Mouse (Mus musculus): Measurements from ENCODE around the gene 2210408I21Rik.

The 2210408I21Rik gene

DNA sequence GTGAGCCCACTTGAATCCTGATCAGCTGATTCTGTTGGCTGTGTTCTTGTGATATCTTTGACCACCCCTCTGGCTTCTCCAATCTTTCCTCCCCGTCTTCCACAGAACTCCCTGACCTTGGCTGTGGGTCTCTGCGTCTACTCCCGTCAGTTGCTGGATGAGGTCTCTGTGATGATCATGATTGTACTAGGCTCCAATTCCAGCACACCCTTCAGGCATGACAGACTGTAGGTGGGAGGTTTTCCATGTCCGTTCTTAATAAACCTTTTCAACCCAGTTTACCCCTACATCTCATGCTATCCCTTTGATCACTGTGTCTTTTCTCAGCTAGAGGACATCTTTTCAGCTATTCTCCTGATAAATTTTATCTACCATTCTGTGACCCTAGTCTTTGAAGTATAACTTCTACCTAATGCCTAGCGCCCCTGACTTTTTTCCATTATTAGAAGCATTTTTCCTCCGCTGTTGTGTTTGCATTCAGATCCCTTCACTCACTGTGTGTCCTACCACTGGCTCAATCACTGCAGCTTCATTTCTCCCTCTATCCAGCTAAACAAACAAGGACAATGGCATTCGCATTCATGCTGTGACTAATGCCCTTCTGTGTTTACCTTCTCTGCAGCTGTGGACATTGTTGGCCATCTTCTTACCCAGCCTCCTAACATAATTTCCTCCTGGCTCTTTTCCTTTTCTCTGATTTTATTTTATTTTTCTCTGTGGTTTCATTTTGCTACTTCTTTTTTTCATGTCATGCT, 143.5 kb downstream of the 2210408I21Rik start:
- no peak for DNase-seq (ENCODE audit: low read depth)

- DNase-seq (ENCODE audit: low read depth) = no peak
These were observed 160.2 kb downstream of the 2210408I21Rik start for GRCm38 (mm10) chr13:77295519-77295918.

DNA sequence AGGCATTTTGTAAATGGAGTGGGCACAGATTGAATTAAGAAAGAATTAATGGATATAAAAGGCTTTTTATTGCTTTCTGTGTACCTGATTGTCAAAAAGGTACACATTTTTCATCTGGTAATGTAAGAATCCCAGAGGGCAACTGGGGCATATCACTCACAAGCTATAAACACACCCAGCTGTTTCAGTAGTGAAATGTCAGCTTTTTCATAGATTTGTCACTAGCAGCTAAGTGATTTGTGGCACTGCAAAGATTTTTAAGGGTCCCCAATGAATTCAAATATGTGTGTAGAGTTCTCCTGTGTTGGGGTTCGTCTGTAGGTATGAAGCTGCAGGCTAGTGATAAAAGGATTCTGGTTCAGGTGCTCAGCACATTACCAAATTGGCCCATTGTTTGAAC, 188.8 kb downstream of the 2210408I21Rik start:
- no peak for DNase-seq (ENCODE audit: low read depth)

GRCm38 (mm10) chr13:77326174-77326959, 191.0 kb downstream of the 2210408I21Rik start:
- no peak for DNase-seq (ENCODE audit: low read depth)

DNA sequence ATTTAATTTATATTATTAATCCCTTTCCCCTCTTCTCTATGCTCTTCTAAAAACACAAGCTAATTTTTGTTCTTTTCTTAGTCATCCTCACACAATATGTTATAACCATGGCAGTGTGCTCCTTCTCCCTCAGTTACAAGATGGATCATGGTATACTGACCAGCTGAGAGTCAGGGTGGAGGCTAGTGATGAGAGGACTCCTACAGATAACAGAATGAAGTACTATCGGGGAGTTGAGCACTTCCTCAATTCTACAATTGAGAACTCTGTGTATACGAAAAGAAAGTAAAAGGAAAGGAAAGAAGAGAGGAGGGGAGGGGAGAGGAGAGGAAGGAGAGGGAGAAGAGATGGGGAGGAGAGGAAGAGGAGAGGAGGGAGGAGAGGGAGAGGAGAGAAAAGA, 206.8 kb downstream of the 2210408I21Rik start:
- DNase-seq (ENCODE audit: low read depth) = no peak

- no peak for DNase-seq (ENCODE audit: low read depth)
These were observed 250.2 kb downstream of the 2210408I21Rik start for GRCm38 (mm10) chr13:77385448-77385970.

- no peak for DNase-seq (ENCODE audit: low read depth)
These were observed 250.7 kb downstream of the 2210408I21Rik start for GRCm38 (mm10) chr13:77386001-77386400.

DNA sequence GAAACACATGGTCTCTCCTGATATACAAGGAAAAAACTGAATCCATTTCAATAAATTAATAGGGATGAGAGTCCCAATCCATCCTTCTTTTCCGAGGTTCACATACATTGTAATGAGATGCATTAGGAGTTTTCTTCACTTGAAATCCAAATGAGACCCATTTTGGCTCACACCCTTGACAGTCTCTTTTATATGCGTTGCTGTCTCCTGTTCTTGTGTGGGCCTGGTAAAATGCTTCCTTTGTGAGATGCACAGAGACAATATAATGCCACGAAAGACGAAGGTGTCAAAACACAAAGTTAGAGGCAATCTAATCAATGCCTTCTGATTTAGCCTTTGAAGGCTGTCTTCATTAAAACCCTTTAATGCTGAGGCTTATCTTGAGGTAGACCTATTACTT, 252.8 kb downstream of the 2210408I21Rik start:
- DNase-seq (ENCODE audit: low read depth) = no peak

GRCm38 (mm10) chr13:77389209-77389608, 253.9 kb downstream of the 2210408I21Rik start:
- DNase-seq (ENCODE audit: low read depth) = no peak

DNA sequence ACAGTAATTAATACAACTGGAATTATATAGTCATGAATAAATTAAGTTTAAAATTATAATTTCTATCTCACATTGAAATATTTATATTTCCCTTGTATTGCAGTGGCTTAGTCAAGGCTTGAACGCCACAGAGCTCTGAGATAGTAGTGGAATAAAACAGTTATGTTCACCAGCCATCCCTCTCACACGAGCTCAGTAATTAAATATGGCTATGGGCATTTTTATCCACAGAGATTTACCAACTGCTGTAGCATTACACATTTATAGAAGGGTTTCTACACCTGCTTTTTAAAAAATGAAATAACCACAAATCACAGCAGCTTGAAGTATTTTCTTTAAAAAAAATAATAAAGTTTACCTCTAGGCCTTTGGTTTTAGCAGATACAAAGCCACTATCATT, 261.0 kb downstream of the 2210408I21Rik start:
- DNase-seq (ENCODE audit: low read depth) = no peak

GRCm38 (mm10) chr13:77396981-77397380, 261.6 kb downstream of the 2210408I21Rik start:
- no peak for DNase-seq (ENCODE audit: low read depth)

- no peak for DNase-seq (ENCODE audit: low read depth)
These were observed 262.3 kb downstream of the 2210408I21Rik start for GRCm38 (mm10) chr13:77397646-77398045.

DNA sequence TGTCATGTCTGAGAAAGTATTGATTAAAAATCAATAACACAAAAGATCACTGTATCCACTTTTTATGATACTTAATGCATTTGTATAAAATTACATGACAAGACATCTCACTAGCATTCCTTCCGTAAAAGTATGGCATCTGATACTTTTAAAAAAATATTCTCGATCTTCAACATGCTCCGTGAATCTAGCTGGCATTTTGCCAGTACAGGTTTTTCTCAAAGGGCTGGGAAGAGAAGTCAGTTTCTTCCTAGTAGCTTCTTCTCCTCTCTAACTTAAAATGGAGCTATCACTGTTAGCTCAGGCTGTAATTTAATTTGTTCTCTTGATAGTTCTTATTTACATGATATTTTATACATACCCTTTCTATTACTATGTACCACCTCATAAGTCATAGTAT, 263.1 kb downstream of the 2210408I21Rik start:
- DNase-seq (ENCODE audit: low read depth) = no peak

DNA sequence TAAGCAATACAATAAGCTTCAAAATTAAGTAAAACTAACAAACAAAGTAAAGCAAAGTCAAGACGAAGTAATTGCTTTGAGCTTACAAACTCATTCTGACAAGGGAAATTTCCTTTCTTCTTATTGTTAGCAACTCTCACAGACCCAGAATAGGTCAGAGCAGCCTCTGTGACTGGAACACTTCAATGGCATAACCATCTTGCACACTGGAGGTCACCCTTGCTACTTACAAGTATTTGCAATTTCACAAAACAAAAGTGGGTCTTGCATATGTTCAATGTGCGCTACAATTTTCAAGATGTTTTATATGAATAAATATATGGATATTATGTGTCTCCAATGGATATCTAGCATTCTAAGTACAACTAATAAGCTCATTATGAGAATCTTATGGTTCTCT, 265.4 kb downstream of the 2210408I21Rik start:
- DNase-seq (ENCODE audit: low read depth) = no peak

DNA sequence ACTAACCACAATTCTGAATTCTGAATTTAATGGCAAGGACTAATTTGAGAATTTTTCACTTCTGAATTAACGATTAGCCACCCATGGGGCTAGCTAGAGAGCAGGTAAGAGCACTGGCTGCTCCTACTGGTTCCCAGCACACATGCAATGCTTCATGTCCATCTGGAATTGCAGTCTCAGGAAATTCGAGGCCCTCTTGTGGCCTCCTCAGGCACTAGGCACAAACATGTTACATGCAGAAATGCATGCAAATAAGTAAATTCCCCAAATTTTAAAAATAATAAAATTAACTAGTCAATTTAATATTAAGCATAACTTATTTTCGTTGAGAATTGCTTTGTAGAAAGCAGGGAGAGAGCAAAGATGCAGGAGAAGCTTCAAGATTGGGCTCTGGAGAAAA, 273.2 kb downstream of the 2210408I21Rik start:
- no peak for DNase-seq (ENCODE audit: low read depth)

- no peak for DNase-seq (ENCODE audit: low read depth)
These were observed 274.5 kb downstream of the 2210408I21Rik start for GRCm38 (mm10) chr13:77409804-77410203.

DNA sequence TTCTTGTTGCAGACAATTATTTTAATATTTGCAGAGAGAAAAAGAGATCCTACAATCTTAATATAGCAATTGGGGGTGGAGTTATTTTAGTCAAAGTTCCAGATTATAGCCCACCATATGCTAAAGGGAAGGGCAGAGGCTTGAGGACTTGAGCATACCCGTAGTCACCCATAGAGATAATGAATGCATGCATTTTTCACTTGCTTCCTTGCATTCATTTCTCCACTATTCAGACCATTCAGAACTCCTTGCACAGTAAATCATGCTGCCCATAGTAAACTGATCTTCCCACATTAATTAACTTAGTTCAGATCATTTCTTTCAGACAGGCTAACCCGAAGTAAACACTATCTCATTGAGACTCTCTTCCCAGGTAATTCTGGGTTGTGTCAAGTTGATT, 277.5 kb downstream of the 2210408I21Rik start:
- DNase-seq (ENCODE audit: low read depth) = no peak

- DNase-seq (ENCODE audit: low read depth) = no peak
These were observed 314.7 kb downstream of the 2210408I21Rik start for GRCm38 (mm10) chr13:77450007-77450567.

DNA sequence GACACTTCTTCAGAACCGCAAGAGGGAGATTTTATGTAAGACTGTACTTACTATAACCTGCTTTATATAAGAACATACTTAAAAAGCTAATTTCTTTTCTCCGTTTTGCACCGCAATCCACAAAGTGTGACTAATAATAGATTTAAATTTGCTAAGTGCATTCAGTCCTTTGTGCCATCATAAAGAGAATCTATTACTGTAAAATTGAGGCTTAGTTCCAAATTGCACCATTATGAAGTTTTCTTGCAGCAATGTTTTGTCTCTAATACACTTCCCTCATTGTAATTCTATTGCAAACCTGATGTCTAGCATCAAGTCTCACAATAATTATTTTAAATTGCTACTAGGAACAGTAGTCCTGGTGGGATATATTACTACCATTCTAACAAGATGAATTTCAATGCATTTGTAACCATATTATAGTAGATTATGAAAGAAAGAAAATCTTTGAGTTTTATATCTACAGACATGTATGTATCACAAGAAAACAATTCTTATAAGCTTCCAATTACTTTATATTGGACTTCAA, 334.8 kb downstream of the 2210408I21Rik start:
- no peak for DNase-seq (ENCODE audit: low read depth)

DNA sequence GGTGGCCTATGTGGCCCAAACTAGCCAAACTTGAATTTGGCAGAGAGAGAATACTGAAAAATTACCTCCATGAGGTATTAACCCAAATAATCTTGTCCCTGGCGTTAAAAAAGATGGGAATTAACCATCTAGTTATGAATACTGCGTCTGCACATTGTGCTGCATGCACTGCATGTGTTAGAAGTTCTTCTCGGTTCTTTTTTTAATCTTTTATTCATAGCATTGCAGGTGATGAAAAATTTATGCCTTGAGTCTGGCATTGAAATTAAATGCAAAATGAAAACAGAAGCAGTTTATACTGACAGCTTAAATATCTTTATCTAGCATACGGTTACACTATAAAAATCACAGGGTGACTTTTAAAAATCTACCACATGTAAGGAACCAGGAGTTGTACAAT, 341.1 kb downstream of the 2210408I21Rik start:
- no peak for DNase-seq (ENCODE audit: low read depth)

DNA sequence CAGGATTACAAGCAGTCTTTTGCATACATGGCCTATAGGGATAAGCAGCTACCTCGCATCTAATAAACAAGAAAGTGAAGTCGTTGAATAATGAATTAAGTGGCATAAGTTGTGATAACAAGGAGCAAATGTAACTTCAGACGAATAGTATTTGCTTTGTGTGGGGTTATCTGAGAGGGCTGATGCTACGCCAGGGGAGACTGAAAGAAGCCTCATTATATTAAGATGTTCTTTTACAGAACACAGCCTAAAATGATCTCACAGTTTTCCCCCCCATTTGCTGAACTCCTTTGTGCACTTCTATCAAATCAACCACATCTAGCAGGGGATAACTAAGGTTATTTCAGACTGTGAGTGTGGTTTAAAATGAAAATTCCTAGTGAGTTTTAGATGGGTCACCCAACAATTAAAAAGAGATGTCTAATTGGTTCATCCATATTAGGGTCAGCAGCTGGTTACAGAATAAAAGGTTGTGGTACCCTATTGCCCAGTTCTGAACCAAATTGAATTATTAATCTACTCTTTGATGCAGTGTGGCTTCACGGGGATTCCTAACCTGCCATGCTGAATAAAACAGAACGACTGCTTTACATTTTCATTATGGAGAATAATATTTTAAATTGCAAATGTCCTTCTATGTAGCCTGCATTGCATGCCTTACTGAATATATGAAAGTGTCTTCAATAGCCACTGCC, 343.2 kb downstream of the 2210408I21Rik start:
- DNase-seq (ENCODE audit: low read depth) = no peak
